Mouse (Mus musculus) WW6 (cell line): Measurements from ENCODE around the gene Cdca7l.

Experiments
- DNase-seq: peaks from one replicate; pipeline ENCODE4 v3.0.0-alpha.2; 2013; ENCODE audit warnings: low read depth, low spot score

Cdca7l gene

DNA sequence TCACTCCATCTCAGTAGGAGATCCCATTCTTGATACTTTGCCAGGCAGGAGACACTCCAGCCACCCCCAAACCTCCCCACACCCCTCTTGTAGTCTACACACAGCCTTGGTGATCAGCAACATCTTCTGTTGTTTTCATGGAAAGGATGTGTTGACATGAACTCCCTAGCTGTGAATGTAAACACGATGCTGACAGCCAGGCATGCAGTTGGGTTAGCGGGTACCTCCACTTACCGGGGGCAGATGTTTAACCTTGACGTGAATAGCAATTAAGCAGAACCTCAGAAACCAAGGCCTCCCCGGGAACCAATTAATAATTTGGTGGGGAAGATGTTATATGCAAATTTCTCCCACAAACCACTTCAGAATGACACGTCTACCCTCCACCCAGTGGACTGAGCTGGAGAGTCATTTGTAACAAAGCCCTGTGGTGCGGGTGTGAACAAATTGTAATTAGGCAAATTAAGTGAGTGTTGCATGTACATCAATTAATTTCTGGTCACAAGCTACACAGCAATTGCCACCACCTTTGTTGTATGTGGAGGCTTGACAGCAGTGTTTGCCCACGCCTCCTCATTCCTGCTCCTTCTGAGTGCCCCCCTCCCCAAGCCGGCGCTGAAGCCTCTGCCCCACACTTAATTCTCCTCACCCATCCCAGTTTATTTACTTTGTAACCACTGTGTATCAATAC, 5.4 kb downstream of the Cdca7l start:
- no peak for DNase-seq

DNA sequence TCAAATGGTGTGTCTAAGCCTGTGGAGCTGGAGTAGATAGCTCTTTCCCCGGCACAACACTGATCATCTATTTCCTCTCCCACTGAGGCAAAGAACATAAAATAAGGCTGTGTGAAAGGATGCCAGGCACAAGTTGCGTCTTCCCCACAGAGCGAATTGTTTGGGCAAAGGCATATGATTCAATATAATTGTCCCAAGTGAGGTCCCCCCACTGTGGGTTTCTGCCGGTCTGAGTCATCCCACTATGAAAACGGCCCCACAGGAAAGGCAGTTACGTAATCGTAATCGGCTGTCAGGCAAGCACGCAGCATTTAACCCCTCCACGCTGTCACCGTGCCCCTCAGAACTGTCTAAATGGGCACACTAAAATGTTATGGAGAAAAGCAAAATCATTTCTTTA, 6.0 kb downstream of the Cdca7l start:
- DNase-seq, result no peak

DNA sequence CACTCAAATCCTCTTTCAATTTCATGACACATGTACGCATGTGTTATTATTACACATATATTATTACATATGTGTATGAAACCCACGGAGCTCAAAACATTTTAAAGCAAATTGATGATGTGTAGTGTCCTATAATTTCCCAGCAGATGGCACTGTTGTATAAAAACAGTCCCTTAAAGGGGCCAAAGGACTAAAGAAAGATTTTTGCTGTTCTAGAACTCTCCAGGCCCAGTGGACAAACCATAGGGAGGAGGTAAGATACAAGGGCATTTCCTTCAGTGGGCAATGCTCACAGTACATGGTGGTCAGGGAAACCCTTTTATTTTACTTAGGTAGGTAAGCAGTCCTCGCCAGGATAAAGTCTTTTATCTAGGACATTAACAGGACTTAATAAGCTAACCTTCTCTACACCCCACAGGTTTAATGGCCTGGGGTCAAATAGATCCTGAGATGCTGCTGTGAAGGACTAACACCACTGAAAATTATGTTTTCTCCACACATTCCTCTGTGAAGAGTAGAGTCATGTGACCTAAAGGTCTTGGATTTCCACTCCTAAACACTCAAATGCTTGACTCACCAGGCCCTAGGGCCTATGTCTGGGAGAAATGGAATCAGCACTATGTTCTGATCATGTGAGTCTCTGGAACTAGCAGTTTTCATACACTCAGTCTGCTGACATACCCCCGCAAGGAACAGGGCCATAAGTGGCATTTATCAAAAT, 16.2 kb downstream of the Cdca7l start:
- no peak for DNase-seq

DNA sequence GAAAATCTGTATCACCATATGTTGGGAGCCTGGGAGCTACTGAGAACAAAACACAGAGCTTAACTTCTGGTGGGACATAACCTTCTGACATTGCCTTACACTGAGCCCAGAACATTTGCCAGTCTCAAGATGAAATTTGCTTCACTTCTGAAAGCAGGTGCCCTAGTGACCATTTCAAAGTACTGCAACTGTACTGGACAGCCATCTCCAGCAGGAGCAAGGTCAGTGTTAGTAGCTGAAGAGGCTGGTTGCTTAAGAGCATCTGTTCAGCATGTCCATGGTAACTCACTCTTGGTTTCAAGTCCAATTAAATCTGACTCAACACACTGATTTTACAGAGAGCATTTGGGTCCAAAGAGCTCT, 16.8 kb downstream of the Cdca7l start:
- DNase-seq, result no peak

DNA sequence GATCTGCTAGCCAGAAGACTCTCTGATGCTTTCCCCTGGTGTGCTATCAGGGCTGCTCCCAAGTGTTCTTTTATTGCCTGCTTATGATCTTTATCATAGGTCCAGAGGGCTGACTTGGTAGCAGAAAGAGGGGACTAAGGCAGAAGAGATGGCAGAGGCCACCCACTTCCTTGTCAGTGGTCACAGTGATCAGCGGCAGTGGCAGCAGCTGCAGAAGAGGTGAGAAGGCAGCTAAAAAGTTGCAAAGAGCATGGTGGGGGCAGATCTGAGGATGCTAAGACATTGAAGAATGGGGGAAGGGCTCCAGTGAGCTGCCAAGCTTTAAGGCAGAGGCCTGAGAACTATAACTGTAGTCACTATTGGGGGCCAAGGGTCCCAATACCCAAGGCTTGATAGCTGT, 17.3 kb downstream of the Cdca7l start:
- no peak for DNase-seq

DNA sequence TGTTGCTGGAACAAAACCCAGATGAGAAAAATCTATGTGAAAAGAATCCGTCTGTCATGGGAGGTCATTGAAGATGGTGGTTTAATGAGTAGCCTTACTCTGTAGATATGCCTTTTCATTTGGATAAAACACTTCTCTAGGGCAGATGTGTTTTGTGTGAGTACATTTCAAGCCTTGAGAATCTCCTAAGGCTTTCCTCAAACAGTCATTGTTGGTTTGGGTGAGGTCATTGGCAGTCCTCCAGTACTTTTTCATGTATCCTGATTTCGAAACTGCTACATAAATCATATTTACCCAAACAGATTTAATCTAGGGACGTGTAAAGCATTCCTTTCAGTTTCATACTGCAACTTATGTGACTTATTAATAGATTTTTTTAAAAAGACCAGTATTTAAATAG, 24.3 kb downstream of the Cdca7l start:
- no peak for DNase-seq

DNA sequence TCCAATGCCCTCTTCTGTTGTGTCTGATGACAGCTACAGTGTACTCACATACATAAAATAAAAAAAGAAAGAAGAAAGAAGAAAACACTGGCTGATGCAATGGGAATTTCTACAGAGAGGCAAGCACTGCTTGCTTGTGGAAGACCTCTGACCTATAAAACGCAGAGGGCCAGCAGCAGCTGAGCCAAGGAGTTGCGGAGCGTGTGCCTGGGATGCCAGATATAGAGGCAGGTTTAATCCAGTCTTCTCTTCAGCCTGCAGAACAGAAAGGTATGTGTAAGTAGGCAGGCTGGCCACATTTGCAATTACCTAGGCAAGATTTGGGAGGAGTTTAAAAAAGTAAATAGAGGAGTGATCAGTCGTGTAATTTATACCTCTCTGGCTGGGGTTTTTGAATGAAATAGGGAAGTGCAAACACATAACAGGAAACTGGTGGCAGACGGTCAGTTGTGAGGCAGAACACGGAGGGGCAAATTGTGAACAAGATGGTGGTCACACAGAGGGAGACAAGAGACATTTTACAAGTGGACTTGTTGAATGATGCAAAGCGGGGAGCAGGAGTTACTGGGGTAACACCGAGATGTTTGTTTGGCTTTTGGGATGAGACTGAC, 27.4 kb downstream of the Cdca7l start:
- DNase-seq, result no peak

DNA sequence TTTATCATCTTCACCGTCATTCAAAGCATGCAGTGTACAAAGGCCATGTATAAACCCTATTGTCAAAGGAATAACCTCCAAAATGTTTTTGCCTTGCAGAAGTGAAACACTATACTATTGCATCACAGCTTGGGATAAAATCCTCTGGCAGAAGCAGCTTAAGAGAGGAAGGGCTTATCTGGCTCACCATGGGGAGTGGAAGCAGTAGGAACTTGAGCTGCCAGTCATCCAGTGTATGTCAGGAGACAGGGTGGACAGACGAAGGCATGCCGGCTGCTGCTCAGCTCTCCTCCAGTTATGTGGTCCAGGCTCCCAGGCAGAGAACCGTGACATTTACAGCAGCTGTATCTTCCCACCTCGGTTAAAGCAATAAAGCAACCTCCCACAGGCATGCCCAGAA, 28.1 kb downstream of the Cdca7l start:
- no peak for DNase-seq

DNA sequence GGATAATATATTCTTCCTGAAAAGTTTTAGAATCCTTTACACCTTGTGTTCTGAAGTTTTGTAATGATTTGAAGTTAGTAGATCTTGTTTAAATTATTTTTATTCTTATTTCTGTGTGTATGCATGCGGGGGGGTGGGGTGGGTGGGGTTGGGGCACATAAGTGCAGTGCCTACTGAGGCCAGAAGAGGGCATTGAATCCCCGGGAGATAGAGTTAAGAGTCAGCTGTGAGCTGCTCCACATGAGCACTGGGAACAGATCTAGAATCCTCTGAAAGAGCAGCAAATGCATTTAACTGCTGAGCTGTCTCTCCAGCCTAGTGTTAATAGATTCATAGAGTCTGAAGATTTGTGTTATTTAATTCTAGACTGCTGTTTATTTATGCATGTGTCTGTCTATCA, 30.6 kb downstream of the Cdca7l start:
- no peak for DNase-seq

DNA sequence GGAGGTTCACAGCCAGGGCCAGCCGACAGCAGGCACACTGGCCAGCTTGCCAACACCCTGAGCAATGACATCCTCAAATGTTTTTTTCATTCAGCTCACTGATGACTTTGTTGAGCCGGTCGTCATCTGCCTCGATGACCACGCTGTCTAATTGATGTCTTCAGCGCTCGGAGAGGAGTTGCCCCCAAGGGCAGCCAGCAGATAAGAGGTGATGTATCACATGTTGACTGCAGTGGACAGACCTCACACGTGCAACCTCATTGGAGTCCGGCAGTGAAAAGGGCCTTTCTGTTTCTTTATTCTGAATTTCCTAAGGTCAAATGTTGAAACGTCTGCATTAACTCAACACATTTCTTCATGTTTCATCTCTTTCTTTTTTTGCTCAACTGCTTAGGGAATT, 31.3 kb downstream of the Cdca7l start:
- DNase-seq, result no peak

DNA sequence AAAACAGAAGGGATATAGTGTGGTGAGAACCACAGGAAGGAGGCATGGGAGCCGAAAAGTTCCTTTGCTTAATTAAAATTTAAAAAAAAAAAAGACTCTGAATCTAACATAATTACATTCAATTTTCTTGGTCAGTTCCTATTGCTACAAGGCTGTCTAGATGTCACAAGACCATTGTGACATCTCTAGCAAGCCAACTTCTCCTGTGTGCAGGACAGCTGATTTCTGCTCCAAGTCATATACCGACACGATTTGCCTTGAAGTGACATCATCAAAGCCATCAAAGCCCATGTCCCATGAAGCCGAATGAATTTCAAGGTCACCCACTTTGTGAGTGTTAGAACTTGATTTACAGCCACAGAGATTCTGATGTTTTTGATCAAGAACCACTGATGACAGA, 33.3 kb downstream of the Cdca7l start:
- no peak for DNase-seq

DNA sequence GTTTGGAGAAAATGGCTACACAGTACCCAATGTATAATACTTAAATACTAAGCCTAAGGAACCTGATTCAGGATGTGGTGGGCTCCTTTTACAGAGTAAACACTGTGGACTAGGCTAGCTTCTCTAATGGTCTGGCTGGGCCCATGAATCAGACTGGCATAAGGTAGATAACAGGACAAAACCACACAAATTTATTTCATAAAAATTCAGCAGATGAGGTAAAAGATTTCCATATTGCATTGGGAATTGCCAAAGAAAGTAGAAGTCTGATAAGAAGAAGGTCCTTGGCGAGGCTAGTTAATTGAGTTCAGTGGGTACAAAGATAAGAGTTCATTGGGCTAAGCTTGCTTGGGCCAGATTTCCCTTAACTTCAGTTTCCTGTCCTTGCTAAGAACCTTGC, 36.6 kb downstream of the Cdca7l start:
- no peak for DNase-seq

DNA sequence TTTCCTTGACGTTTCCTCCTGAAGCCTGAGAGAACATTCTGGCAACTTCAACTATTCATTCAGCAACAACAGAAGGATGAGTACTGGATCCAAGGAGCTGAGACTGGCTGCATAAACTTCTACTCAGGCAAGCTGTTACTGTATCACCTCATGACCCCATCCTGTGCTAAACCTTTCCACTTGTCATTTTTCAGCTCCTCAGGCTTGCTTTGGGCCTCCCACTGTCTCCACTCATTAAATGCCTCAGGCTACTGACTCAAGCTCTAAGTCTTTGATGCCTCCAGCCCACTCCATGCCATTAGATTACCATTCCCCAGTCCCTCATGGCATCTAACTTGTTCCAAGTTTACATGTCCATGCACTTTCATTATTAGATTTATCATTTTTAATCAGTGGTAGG, 38.6 kb downstream of the Cdca7l start:
- DNase-seq, result no peak

DNA sequence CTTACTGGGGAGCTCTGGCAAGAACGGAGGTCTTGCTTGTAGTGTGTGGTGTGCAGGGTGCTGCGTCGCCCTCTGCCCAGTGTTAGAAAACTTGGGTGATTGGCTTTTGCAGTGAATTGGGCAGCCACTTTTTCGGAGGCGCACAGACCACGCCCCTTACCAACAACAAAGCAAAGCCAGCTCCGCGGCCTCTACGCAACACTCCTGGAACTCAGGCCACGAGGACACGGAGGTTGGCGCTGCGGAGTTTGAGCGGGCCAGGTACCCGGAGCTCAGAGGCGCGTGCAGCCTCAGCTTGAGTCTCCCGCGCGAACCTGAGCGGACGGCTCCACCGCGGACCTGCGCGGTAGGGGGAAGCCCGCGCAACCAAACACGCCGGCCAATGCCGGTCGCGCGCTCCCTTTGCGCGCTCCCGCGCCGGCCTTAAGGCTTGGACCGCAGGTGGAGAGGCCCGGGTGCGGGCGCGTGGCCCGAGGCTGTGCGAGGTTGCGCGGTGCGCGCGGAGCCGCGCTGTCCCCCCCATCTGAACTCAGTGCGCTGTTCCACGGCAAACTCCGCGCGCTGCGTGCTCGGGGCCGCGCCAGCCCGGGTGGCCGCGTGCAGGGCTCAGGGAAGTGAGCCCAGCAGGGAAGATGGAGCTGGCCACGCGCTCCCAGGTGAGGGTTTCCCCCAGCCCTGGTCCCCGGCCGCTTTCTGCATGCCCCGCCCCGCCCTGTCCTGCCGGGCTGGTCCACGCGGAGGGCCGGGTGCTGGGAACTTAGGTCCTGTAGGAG, 39.4 kb downstream of the Cdca7l start:
- DNase-seq, result peak; percentile 71

DNA sequence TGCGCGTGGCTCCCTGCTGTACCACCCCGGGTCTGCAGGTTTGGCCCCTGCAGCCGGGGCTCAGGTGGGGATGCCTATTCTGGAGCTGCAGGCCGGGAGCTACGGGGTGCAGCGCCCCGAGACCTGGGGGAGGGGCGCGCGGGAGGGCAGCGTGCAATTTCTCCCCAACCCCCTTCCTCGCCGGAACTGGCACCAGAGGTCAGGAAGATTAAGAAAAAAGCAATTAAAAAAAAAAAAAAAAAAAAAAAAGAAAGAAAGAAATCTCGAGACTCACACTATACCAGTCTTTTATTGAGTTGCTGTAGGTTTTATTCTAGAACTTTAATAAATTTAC, 40.0 kb downstream of the Cdca7l start:
- DNase-seq, result no peak

DNA sequence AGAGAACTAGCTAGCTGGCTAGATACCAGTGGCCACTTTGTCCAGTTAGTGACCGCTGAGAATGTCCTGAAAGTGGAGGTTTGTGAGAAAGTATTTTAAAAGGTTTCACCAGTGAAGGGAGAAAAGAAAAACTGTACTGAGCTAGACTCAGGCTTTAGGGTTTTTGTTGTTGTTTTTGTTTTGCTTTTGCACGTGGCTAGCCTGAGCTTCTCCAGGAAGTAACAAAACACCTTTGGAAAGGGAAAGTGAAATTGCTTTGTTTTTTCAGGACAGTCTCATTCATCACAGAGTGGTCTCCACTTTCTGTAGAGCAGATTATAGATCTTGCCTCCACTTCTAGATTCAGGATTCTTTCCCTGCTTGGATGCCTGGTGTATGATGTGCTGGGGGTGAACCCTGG, 40.8 kb downstream of the Cdca7l start:
- no peak for DNase-seq

DNA sequence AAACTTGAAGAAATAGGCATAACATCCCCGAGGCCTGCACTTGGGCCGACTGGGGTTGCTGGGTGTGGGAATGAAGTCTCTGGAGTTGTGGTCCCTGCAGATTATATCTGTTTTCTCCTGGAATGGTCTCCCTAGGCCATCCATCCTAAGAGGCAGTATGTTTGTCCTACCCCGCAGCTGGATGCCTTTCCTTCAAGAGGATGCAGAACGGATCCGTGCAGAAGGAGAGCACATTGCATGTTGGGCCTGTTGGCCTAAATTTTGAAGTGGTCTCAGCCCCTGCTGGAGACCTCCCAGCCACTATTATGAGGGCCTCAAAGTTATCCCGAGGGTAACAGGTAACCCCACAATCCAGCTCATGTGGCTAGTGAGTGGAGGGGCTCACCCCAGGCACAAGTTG, 44.5 kb downstream of the Cdca7l start:
- no peak for DNase-seq

DNA sequence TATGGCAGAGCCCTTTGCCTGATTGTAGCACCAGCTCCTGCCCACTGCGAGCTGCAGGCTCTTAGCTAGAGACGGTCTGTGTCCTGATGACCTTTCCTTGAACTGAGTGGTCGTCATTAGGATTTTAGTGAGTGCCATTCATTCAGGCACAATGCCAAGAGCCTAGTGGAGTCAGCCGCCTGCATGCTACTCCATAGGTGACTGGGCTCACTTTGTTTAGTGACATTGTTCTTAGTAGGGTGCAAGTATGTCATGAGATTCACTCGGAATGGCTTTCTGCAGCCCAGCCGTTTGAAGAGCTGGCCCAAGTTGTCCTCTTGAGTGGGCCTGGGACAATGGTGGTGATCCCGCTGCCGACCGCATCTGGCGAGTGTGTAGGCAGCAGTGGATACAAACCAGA, 46.4 kb downstream of the Cdca7l start:
- no peak for DNase-seq

DNA sequence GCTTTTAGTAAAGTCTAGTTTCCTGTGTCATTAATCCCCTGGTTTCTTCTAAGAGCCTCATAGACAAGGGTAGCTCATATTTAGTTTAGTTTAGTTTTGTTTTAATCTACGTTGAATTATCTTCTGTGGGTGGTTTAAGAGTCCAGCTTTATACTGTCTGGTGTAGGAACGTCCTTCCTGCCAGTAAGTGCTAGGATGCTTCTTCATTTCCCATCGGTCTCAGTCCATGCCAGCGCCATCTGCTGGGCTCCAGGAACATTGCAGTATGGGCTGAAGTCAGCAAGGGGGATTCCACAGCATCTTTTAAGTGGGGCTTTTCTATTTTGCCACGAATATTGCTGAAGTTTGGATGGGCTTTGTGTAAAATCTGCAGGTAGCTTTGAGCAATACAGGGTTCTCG, 49.2 kb downstream of the Cdca7l start:
- DNase-seq, result no peak

DNA sequence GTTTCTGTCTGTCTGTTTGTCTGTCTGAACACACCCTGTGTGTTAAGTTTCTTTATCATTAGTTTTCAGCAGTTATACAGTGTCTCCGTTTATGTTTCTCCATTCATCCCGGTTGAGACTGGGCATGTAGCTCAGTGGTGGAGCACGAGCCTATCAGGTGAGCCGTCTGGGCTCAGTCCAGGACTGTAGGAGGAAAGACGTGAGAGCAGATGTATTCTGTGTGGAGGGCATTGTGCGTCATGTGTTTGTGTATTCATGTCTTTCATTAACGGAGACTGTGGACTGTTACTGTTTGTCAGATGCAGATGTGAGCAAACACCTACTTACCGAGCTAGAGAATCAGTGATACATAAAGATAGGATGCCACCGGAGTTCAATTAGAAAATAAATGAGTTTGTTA, 52.9 kb downstream of the Cdca7l start:
- DNase-seq, result no peak

DNA sequence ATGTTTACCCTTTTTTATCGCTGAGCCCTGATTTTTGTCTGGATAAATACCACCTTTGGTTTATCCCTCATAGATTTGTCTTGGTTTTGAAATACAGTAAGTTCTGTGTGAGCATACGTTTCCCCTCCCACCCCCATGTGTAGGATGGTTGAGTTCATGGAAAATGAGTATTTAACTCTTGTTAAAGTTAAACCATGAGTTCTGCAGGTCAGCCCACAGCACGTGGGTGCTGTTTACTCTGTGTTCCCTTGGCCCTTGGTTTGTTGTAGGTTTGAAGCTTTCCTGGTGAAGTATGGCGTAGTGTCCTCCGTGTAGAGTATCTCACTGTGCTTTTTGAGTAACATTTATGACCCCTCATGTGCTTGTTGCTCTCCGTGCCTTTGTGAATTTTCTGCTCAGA, 53.8 kb downstream of the Cdca7l start:
- no peak for DNase-seq

DNA sequence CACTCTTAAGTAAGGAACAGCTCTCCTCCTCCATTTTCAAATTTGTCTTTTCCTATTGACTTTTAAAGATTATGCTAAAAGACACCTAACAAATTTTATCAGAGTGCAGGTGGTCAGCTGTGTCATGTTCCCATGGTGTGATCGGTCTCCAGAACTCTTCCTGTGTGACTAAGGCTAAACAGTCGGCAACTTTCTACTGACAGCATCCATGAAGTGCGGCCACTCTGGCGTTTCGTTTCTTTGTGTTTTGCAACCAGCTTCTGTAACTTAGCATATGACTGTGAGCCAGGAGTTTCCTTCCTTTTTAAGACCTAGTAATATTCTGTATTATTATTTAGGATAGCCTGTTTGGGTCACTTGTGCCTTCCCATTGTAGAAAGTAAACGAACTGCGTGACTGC, 56.8 kb downstream of the Cdca7l start:
- DNase-seq, result no peak

DNA sequence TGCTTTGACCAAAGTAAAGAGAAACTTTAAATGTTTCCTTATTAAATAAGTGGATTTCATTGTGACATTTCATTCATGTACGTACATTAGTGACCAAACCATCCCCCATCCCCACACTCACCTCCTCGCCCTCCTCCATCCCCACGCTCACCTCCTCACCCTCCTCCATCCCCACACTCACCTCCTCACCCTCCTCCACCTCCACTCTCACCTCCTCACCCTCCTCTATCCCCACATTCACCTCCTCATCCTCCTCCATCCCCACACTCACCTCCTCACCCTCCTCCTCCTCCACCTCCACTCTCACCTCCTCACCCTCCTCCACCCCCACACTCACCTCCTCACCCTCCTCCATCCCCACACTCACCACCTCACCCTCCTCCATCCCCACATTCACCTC, 57.2 kb downstream of the Cdca7l start:
- DNase-seq, result no peak
